Mouse (Mus musculus) stomach, postnatal 0 days (tissue): ENCODE results near the gene Gls2. TPM values are rescaled to one million over a fixed set of nuclear protein-coding genes. Genes with fewer than 3 reads are reported as not detected.

ENCODE experiments used
- ATAC-seq: fragments of 200-750 bp; cut with Nextera tagmentation; 2 replicates; pipeline ENCODE4 v1.8.0; 2017; ENCODE audit not compliant: low FRiP score, low TSS enrichment
- DNase-seq: peaks from one replicate; pipeline ENCODE4 v3.0.0-alpha.2; 2016; ENCODE audit warnings: low spot score
- H3K27ac ChIP-seq: fragments of 300-500 bp; sonication (generic); replicated peaks from 2 replicates; pipeline ENCODE4 v1.5.1; 2014; ENCODE audit warnings: mild to moderate bottlenecking, control low read depth
- H3K27me3 ChIP-seq: fragments of 300-500 bp; sonication (generic); 2 replicates; pipeline ENCODE4 v1.6.1; 2014; ENCODE audit warnings: low read length; ENCODE audit not compliant: control insufficient read depth, insufficient read depth
- H3K36me3 ChIP-seq: fragments of 300-500 bp; sonication (generic); 2 replicates; pipeline ENCODE4 v1.6.1; 2014; ENCODE audit warnings: low read length, mixed read lengths; ENCODE audit not compliant: control insufficient read depth, insufficient read depth
- H3K4me1 ChIP-seq: fragments of 300-500 bp; sonication (generic); replicated peaks from 2 replicates; pipeline ENCODE4 v1.6.1; 2014; ENCODE audit warnings: antibody characterized with exemption; ENCODE audit not compliant: control insufficient read depth, insufficient read depth
- H3K4me2 ChIP-seq: fragments of 300-500 bp; sonication (generic); replicated peaks from 2 replicates; pipeline ENCODE4 v1.6.1; 2014; ENCODE audit warnings: low read depth, mild to moderate bottlenecking, control low read depth, moderate library complexity
- H3K4me3 ChIP-seq: fragments of 300-500 bp; sonication (generic); 2 replicates; pipeline ENCODE4 v1.5.1; 2014; ENCODE audit warnings: low read depth, low read length, control low read depth
- H3K9ac ChIP-seq: fragments of 300-500 bp; sonication (generic); 2 replicates; pipeline ENCODE4 v1.6.1; 2014; ENCODE audit warnings: mild to moderate bottlenecking, low read length, control low read depth, mixed read lengths
- H3K9me3 ChIP-seq: fragments of 300-500 bp; sonication (generic); 2 replicates; pipeline ENCODE4 v1.6.1; 2016; ENCODE audit warnings: low read length; ENCODE audit not compliant: control insufficient read depth
- CTCF ChIP-seq: IDR thresholded peaks from 2 replicates; pipeline ENCODE4 v1.5.1; 2016; ENCODE audit warnings: antibody characterized with exemption, low read depth, mild to moderate bottlenecking, moderate library complexity
- EP300 ChIP-seq: optimal IDR thresholded peaks from 2 replicates; pipeline ENCODE3; 2016; ENCODE audit warnings: antibody characterized with exemption
- WGBS: fragments of 180-500 bp; shearing (Covaris S2); extraction: QIAGEN DNeasy Blood & Tissue Kit; methylation state at CpG from one replicate; pipeline ENCODE4 v1.1.7; 2014; 5-methylcytosine and 5-hydroxymethylcytosine counted together
- polyA plus RNA-seq: library from polyadenylated mRNA; unstranded; fragments of >200 nt; fragmentation: Nextera tagmentation; extraction: Ambion mirVana; gene quantifications from 2 replicates; pipeline ENCODE4 v1.2.1, GENCODE M21; 2015

Gls2 gene
- polyA plus RNA-seq, 1 experiment from 2014 or later: 0.53 TPM

DNA sequence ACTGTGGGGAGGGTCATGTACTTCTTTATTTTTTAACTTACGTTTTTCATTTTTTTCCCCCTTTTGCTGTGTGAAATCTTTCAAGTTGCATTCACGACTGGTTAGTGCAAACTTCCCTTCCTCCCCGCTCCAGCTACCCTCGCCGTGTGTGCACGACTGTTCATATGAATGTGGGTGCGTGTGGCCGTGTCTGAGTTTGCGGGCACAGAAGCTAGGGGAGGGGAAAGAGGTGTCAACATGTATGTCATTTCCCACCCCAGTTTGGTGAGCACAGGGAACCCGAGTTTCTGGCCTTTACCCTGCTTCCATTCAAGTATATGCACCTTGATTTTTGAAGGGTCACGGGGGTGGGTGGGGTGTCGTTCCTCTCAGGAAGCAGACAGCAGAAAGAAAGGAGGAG, 36.3 kb downstream of the Gls2 start:
- H3K27me3 ChIP-seq: no peaks in the 10 kb centered on the region
- no peak overlapping the region for H3K4me3 ChIP-seq
- H3K27ac ChIP-seq: no peak overlapping the region

DNA sequence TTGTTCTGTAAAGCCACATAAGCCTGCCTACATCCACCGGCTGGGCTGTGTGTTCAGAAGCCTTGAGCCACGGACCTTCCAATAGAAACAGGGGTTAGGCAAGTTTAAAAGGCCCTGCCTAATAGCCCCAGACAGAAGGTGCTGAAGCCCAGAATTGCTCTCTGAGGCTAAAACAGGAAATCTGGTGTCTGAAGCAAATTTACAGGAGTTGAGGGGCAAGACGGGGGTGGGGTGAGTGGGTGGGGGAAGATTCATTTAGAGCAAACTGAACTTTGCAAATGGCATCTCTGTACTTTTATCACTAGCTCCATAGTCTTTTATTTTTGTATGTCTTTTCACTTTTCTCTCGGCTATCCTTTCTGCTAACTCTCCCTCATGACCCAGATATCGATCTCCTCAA, 36.9 kb downstream of the Gls2 start:
- no peaks in the 10 kb centered on the region for H3K27me3 ChIP-seq
- no peak overlapping the region for H3K27ac ChIP-seq
- no peak for TF ChIP-seq EP300
- TF ChIP-seq CTCF: no peak
- DNase-seq: no peak
- 5% methylated on average over 5 of the region's 5 CpGs for WGBS
- ATAC-seq: no peak
- peak overlapping the region; percentile 61; the same call in 1 of the 2 replicates for H3K9ac ChIP-seq
- H3K4me3 ChIP-seq: peak overlapping the region; percentile 62
- peak overlapping the region; percentile 72 for H3K4me2 ChIP-seq
- no peaks in the 10 kb centered on the region for H3K9me3 ChIP-seq
- no peaks in the 10 kb centered on the region for H3K36me3 ChIP-seq
- H3K4me1 ChIP-seq: no peaks in the 10 kb centered on the region

More for the DNA sequence above, 36.3 kb downstream of the Gls2 start:
- Histone ChIP-seq H3K9me3 (no peaks in the 10 kb centered on the region), H3K4me1 (no peaks in the 10 kb centered on the region), H3K9ac (no peak overlapping the region), H3K36me3 (no peaks in the 10 kb centered on the region), H3K4me2 (no peak overlapping the region)
- WGBS: 69% methylated on average over 12 of the region's 12 CpGs
- TF ChIP-seq EP300 (no peak), CTCF (no peak)
- no peak for DNase-seq
- ATAC-seq: no peak

DNA sequence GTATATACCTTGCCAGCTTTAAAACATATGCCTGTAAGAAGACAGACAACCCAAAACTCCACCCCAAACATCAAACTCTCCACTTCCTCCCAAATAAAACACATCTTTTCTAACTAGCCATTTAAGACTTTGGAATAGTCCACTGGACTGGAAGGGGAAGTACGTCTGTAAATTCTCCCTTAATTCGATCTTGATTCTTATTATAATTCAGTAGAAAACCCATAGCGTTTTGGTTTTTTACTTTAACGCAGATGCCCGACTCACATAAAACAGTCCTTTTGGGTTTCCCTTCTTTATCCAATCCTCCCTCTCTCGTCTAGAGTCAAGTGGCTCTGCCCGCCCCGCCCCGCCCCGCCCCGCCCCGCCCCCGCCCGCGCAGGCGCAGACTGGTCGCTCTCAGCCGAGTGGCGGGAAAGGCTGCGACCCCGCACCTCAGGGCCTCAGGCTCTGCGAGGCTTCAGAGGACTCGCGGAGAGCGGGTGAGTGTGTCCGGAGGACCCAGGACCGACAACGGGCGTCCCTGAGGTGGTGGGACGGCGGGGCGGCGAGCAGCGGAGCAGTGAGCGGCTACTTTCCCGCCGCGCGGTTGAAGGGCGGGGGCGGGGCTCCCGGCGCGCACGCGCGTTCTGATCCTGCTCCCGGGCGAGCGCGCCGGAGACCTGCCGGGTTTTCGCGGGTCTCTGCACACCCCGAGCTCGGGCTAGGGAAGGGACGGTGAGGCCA, 37.6 kb downstream of the Gls2 start, which contains the start of gene Timeless:
TSS of gene Timeless (plus strand) at position 369 of the 723 bp plus-strand sequence.
- Histone ChIP-seq H3K27ac (peak within 1 kb of the TSS; percentile 81), H3K4me1 (no peaks in the 10 kb centered on the region), H3K36me3 (no peaks in the 10 kb centered on the region), H3K4me2 (peak within 1 kb of the TSS; percentile 72), H3K9me3 (no peaks in the 10 kb centered on the region), H3K27me3 (no peaks in the 10 kb centered on the region), H3K4me3 (peak within 1 kb of the TSS; percentile 62), H3K9ac (peak within 1 kb of the TSS; percentile 61)
- TF ChIP-seq CTCF (no peak), EP300 (no peak)
- ATAC-seq (peak; percentile 92), DNase-seq (peak; percentile 88)
- WGBS: under 1% methylated on average over 47 of the region's 58 CpGs

DNA sequence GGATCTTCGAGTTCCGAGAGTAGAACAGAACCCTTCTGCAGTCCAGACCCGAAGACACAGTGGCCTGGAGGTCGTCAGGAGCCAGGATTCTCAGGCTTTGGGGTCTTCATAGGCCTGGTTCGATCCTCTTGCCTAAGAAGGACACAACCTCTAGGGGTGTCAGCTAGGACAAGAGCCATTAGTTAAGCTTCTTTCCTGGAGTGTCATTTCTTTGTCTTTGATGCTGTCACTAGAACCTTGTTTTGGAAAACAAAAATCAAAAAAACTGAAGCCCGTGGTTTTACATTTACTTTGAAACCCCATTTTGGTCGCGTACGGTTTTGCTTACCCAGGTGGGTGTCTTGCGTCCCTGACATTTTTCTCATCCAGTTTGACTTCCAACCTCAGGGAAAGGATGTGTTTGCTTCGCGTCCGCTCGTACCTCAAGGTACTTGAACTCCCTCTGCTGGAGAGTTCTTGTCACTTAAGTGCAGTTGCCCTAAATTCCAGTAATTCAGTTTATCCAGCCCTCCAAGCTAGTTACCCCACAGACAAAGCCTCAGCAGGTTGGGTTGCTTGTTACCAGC, 38.2 kb downstream of the Gls2 start:
- peak overlapping the region; percentile 62 for H3K4me3 ChIP-seq
- H3K27ac ChIP-seq: peak overlapping the region; percentile 81
- no peaks in the 10 kb centered on the region for H3K9me3 ChIP-seq
- no peaks in the 10 kb centered on the region for H3K36me3 ChIP-seq
- DNase-seq (peak; percentile 49), ATAC-seq (peak; percentile 57)
- TF ChIP-seq EP300: no peak
- peak; percentile 87 for TF ChIP-seq CTCF
- WGBS: 0% methylated on average over 14 of the region's 14 CpGs
- H3K9ac ChIP-seq: peak overlapping the region; percentile 61
- no peaks in the 10 kb centered on the region for H3K27me3 ChIP-seq
- no peaks in the 10 kb centered on the region for H3K4me1 ChIP-seq
- H3K4me2 ChIP-seq: peak overlapping the region; percentile 72

DNA sequence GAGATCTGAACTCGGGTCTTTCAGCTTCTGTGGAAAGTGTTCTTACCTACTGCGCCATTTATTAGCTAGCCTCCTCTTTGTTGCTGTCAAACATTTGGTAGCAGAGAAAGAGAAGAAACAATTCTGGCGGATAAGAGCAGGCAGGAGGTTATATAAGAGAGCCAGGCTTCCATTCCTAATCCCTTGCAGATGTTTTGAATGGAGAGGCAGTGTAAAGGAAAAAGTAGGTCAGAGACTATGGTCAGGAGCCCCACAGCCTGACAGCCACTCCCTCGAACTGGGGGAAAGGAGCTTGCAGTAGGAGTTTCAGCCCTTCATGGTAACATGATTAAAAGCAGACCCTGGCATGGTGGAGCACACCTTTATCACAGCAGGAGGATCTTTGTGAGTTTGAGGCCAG, 42.1 kb downstream of the Gls2 start:
- Histone ChIP-seq H3K9me3 (no peaks in the 10 kb centered on the region), H3K4me1 (no peaks in the 10 kb centered on the region), H3K9ac (no peak overlapping the region), H3K36me3 (no peaks in the 10 kb centered on the region), H3K27ac (no peak overlapping the region), H3K4me3 (no peak overlapping the region), H3K27me3 (no peaks in the 10 kb centered on the region), H3K4me2 (no peak overlapping the region)
- 55% methylated on average over 4 of the region's 4 CpGs for whole genome bisulfite sequencing
- ATAC-seq (no peak), DNase-seq (no peak)
- TF ChIP-seq EP300 (no peak), CTCF (no peak)
